Mouse (Mus musculus) liver, adult 2 months (tissue): ENCODE measurements around the gene Gm20388.

Source experiments
- CTCF ChIP-seq: fragments of 200-500 bp; IDR thresholded peaks from 2 replicates; pipeline ENCODE4 v1.5.1; 2011; ENCODE audit warnings: low read depth, low read length, control low read depth
- POLR2A ChIP-seq: fragments of 200-500 bp; IDR thresholded peaks from 2 replicates; pipeline ENCODE4 v1.6.1; 2011; ENCODE audit warnings: low read length, control low read depth; ENCODE audit not compliant: insufficient read depth; ENCODE audit errors: extremely low read depth

DNA sequence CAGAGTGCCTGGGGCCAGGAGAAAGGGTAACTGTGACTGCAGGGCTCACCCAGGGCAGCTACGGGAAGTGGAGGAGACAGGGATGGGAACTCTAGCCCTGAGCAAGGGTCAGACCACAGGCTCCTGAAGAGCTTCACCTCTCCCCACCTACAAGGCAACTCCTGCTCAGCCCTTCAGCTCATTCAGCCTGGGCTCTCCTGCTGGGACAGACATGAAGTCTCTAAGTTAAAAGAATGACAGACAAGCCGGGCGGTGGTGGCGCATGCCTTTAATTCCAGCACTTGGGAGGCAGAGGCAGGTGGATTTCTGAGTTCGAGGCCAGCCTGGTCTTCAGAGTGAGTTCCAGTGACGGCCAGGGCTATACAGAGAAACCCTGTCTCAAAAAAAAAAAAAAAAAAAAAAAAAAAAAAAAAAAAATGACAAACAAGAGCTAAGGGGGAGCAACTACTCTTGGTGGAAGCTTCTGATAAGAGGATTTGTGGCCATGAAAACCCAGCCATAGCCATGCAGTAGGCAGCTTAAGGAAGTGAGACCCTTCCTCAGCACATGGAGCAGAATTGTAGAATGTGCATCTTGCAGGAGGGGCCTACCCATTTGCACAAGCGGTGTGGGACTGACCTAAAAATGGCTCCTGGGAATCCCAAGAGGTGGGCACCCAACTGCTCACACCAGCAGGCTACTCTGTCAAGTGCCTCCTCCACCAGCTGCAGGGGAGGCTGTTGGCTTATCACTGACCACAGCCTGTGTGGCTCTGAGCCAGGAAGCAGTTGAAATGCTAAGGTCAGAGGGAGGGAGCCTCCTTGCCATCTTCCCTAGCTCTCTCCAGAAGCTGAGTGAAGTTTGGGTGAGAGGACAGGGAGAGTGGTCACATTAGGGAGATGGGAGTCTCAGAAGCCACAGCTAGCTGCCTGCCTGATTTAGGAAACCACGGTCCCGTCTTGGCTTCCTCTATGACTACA is 3498.2 kb downstream of the Gm20388 start:
- TF ChIP-seq CTCF (no peak), POLR2A (no peak)
